Mouse (Mus musculus) embryonic facial prominence, embryonic 12.5 days (tissue): ENCODE measurements around the gene Gm5136. TPM values are rescaled to one million over a fixed set of nuclear protein-coding genes. Genes with fewer than 3 reads are reported as not detected.

Source experiments
- ATAC-seq: fragments of 200-750 bp; cut with Nextera tagmentation; 2 replicates; pipeline ENCODE4 v1.8.0; 2017; ENCODE audit not compliant: insufficient number of reproducible peaks, insufficient read depth, low FRiP score, low TSS enrichment
- H3K27ac ChIP-seq: fragments of 300-500 bp; sonication (generic); 2 replicates; pipeline ENCODE4 v1.5.1; 2016; ENCODE audit warnings: mild to moderate bottlenecking
- H3K27me3 ChIP-seq: fragments of 300-500 bp; sonication (generic); 2 replicates; pipeline ENCODE4 v1.6.1; 2016; ENCODE audit warnings: mild to moderate bottlenecking, moderate library complexity
- H3K36me3 ChIP-seq: fragments of 300-500 bp; sonication (generic); 2 replicates; pipeline ENCODE4 v1.6.1; 2016; ENCODE audit warnings: mild to moderate bottlenecking
- H3K4me1 ChIP-seq: fragments of 300-500 bp; sonication (generic); 2 replicates; pipeline ENCODE4 v1.6.1; 2016
- H3K4me2 ChIP-seq: fragments of 300-500 bp; sonication (generic); replicated peaks from 2 replicates; pipeline ENCODE4 v1.6.1; 2016; ENCODE audit warnings: mild to moderate bottlenecking, moderate library complexity
- H3K4me3 ChIP-seq: fragments of 300-500 bp; sonication (generic); 2 replicates; pipeline ENCODE4 v1.5.1; 2016; ENCODE audit warnings: mild to moderate bottlenecking
- H3K9ac ChIP-seq: fragments of 300-500 bp; sonication (generic); 2 replicates; pipeline ENCODE4 v1.6.1; 2016; ENCODE audit warnings: mild to moderate bottlenecking, moderate library complexity
- H3K9me3 ChIP-seq: fragments of 300-500 bp; sonication (generic); 2 replicates; pipeline ENCODE4 v1.6.1; 2016; ENCODE audit warnings: mild to moderate bottlenecking, moderate library complexity
- WGBS: fragments of 180-500 bp; shearing (Covaris S2); methylation state at CpG from one replicate; pipeline ENCODE4 v1.1.7; 2016; 5-methylcytosine and 5-hydroxymethylcytosine counted together
- polyA plus RNA-seq: library from polyadenylated mRNA; unstranded; fragments of >200 nt; fragmentation: Nextera tagmentation; extraction: Ambion mirVana; gene quantifications from 2 replicates; pipeline ENCODE4 v1.2.1, GENCODE M21; 2016

Gm5136 gene
- polyA plus RNA-seq: not detected in 2 replicates

- no peak for ATAC-seq
- Histone ChIP-seq H3K27me3 (no peaks in the 10 kb centered on the region), H3K4me3 (no peak within 1 kb of the TSS), H3K4me2 (no peak within 1 kb of the TSS), H3K27ac (no peak within 1 kb of the TSS), H3K4me1 (no peaks in the 10 kb centered on the region), H3K36me3 (no peaks in the 10 kb centered on the region), H3K9me3 (no peaks in the 10 kb centered on the region), H3K9ac (no peak within 1 kb of the TSS; the same call in 1 of the 2 replicates)
- WGBS: 91% methylated on average over 9 of the region's 9 CpGs
Observed at GRCm38 (mm10) chr10:108699946-108700345, at the start of gene Gm5136. Gm5136 (minus strand) TSS chr10:108700160.

GRCm38 (mm10) chr10:108743759-108744158, 43.8 kb upstream of the Gm5136 start:
- Histone ChIP-seq H3K4me3 (no peak overlapping the region), H3K9ac (no peak overlapping the region), H3K36me3 (no peaks in the 10 kb centered on the region), H3K9me3 (no peaks in the 10 kb centered on the region), H3K27ac (no peak overlapping the region), H3K4me2 (no peak overlapping the region), H3K4me1 (no peaks in the 10 kb centered on the region), H3K27me3 (no peaks in the 10 kb centered on the region)
- WGBS: 87% methylated on average over 2 of the region's 2 CpGs
- no peak for ATAC-seq

- WGBS: 65% methylated on average over 2 of the region's 2 CpGs
- Histone ChIP-seq H3K4me3 (no peak overlapping the region), H3K36me3 (no peaks in the 10 kb centered on the region), H3K9me3 (0 out of 2 replicates have a peak, but pooled peaks cover 3% of the 10 kb centered on the region), H3K4me2 (no peak overlapping the region), H3K9ac (no peak overlapping the region), H3K27me3 (no peaks in the 10 kb centered on the region), H3K27ac (no peak overlapping the region), H3K4me1 (no peaks in the 10 kb centered on the region)
- no peak for ATAC-seq
Observed at GRCm38 (mm10) chr10:108733982-108734381, 34.0 kb upstream of the Gm5136 start.

GRCm38 (mm10) chr10:108728961-108729360, 29.0 kb upstream of the Gm5136 start:
- Histone ChIP-seq H3K9ac (no peak overlapping the region), H3K27me3 (no peaks in the 10 kb centered on the region), H3K4me1 (no peaks in the 10 kb centered on the region), H3K36me3 (no peaks in the 10 kb centered on the region), H3K27ac (no peak overlapping the region), H3K9me3 (0 out of 2 replicates have a peak, but pooled peaks cover 3% of the 10 kb centered on the region), H3K4me2 (no peak overlapping the region), H3K4me3 (no peak overlapping the region)
- WGBS: 72% methylated on average over 8 of the region's 8 CpGs
- ATAC-seq: no peak

GRCm38 (mm10) chr10:108726391-108726790, 26.4 kb upstream of the Gm5136 start:
- Histone ChIP-seq H3K36me3 (no peaks in the 10 kb centered on the region), H3K4me1 (no peaks in the 10 kb centered on the region), H3K9me3 (no peaks in the 10 kb centered on the region), H3K4me3 (no peak overlapping the region), H3K9ac (no peak overlapping the region), H3K4me2 (no peak overlapping the region), H3K27ac (no peak overlapping the region), H3K27me3 (no peaks in the 10 kb centered on the region)
- WGBS: 81% methylated on average over 4 of the region's 4 CpGs
- ATAC-seq: no peak

GRCm38 (mm10) chr10:108724878-108725277, 24.9 kb upstream of the Gm5136 start:
- H3K4me3 ChIP-seq: no peak overlapping the region
- no peaks in the 10 kb centered on the region for H3K4me1 ChIP-seq
- H3K27ac ChIP-seq: no peak overlapping the region
- WGBS: 77% methylated on average over 3 of the region's 3 CpGs
- H3K27me3 ChIP-seq: no peaks in the 10 kb centered on the region
- no peak overlapping the region for H3K4me2 ChIP-seq
- ATAC-seq: no peak
- H3K9ac ChIP-seq: no peak overlapping the region
- no peaks in the 10 kb centered on the region for H3K9me3 ChIP-seq
- H3K36me3 ChIP-seq: no peaks in the 10 kb centered on the region

- no peaks in the 10 kb centered on the region for H3K27me3 ChIP-seq
- no peak overlapping the region for H3K4me2 ChIP-seq
- H3K9me3 ChIP-seq: no peaks in the 10 kb centered on the region
- no peak for ATAC-seq
- H3K4me1 ChIP-seq: no peaks in the 10 kb centered on the region
- no peaks in the 10 kb centered on the region for H3K36me3 ChIP-seq
- H3K9ac ChIP-seq: no peak overlapping the region
- WGBS: 65% methylated on average over 5 of the region's 5 CpGs
- H3K4me3 ChIP-seq: no peak overlapping the region
- H3K27ac ChIP-seq: no peak overlapping the region
Observed at GRCm38 (mm10) chr10:108710514-108710913, 10.6 kb upstream of the Gm5136 start.

GRCm38 (mm10) chr10:108705658-108706057, 5.7 kb upstream of the Gm5136 start:
- Histone ChIP-seq H3K9ac (no peak overlapping the region), H3K4me2 (no peak overlapping the region), H3K27me3 (no peaks in the 10 kb centered on the region), H3K9me3 (no peaks in the 10 kb centered on the region), H3K4me1 (no peaks in the 10 kb centered on the region), H3K27ac (no peak overlapping the region), H3K4me3 (no peak overlapping the region), H3K36me3 (no peaks in the 10 kb centered on the region)
- WGBS: 87% methylated on average over 3 of the region's 3 CpGs
- no peak for ATAC-seq

- H3K27ac ChIP-seq: no peak overlapping the region
- no peaks in the 10 kb centered on the region for H3K27me3 ChIP-seq
- H3K4me1 ChIP-seq: no peaks in the 10 kb centered on the region
- H3K9ac ChIP-seq: no peak overlapping the region
- no peaks in the 10 kb centered on the region for H3K9me3 ChIP-seq
- no peaks in the 10 kb centered on the region for H3K36me3 ChIP-seq
- 47% methylated on average over 14 of the region's 14 CpGs for WGBS
- no peak for ATAC-seq
- no peak overlapping the region for H3K4me2 ChIP-seq
- H3K4me3 ChIP-seq: no peak overlapping the region
Observed at GRCm38 (mm10) chr10:108701361-108702128, 1.6 kb upstream of the Gm5136 start.

GRCm38 (mm10) chr10:108697062-108697461, 2.9 kb downstream of the Gm5136 start:
- Histone ChIP-seq H3K27ac (no peak overlapping the region), H3K4me2 (no peak overlapping the region), H3K9ac (no peak overlapping the region), H3K4me1 (no peaks in the 10 kb centered on the region), H3K9me3 (no peaks in the 10 kb centered on the region), H3K4me3 (no peak overlapping the region), H3K27me3 (no peaks in the 10 kb centered on the region), H3K36me3 (no peaks in the 10 kb centered on the region)
- no peak for ATAC-seq
- WGBS: 61% methylated on average over 5 of the region's 5 CpGs

GRCm38 (mm10) chr10:108690954-108691353, 9.0 kb downstream of the Gm5136 start:
- 69% methylated on average over 9 of the region's 9 CpGs for WGBS
- no peak for ATAC-seq

GRCm38 (mm10) chr10:108686696-108687095, 13.3 kb downstream of the Gm5136 start:
- Histone ChIP-seq H3K9me3 (no peaks in the 10 kb centered on the region), H3K27me3 (no peaks in the 10 kb centered on the region), H3K27ac (no peak overlapping the region), H3K4me1 (no peaks in the 10 kb centered on the region), H3K9ac (no peak overlapping the region), H3K36me3 (no peaks in the 10 kb centered on the region), H3K4me2 (no peak overlapping the region), H3K4me3 (no peak overlapping the region)
- WGBS: 82% methylated on average over 4 of the region's 4 CpGs
- no peak for ATAC-seq

More at GRCm38 (mm10) chr10:108690954-108691353, 9.0 kb downstream of the Gm5136 start:
- Histone ChIP-seq H3K36me3 (no peaks in the 10 kb centered on the region), H3K4me2 (no peak overlapping the region), H3K9ac (no peak overlapping the region), H3K4me3 (no peak overlapping the region), H3K4me1 (no peaks in the 10 kb centered on the region), H3K27ac (no peak overlapping the region), H3K27me3 (no peaks in the 10 kb centered on the region), H3K9me3 (no peaks in the 10 kb centered on the region)
